Mouse (Mus musculus) cortical plate, adult 2 months (tissue): ENCODE measurements around the gene Ryr1. TPM values are rescaled to one million over a fixed set of nuclear protein-coding genes. Genes with fewer than 3 reads are reported as not detected.
A peak's percentile ranks its signal among the peaks of the same experiment; 100 is the strongest.

ENCODE experiments used
- H3K27ac ChIP-seq: fragments of 200-500 bp; 2 replicates; pipeline ENCODE4 v1.5.1; 2012; ENCODE audit warnings: low read length, control low read depth, inconsistent platforms; ENCODE audit not compliant: insufficient read depth
- H3K4me1 ChIP-seq: fragments of 200-500 bp; 2 replicates; pipeline ENCODE4 v1.6.1; 2011; ENCODE audit warnings: low read length; ENCODE audit not compliant: control insufficient read depth, insufficient read depth
- H3K4me3 ChIP-seq: fragments of 200-500 bp; 2 replicates; pipeline ENCODE4 v1.5.1; 2011; ENCODE audit warnings: mild to moderate bottlenecking, low read length, control low read depth; ENCODE audit not compliant: insufficient read depth
- CTCF ChIP-seq: fragments of 200-500 bp; IDR thresholded peaks from 2 replicates; pipeline ENCODE4 v1.5.1; 2011; ENCODE audit warnings: mild to moderate bottlenecking, control low read depth, low read length; ENCODE audit not compliant: insufficient read depth; ENCODE audit errors: extremely low read depth
- POLR2A ChIP-seq: fragments of 200-500 bp; IDR thresholded peaks from 2 replicates; pipeline ENCODE4 v1.6.1; 2011; ENCODE audit warnings: mild to moderate bottlenecking, low read length, control low read depth; ENCODE audit not compliant: insufficient read depth; ENCODE audit errors: extremely low read depth
- polyA plus RNA-seq: library from polyadenylated mRNA; depleted of rRNA; stranded (reverse); fragments of >200 nt; gene quantifications from 2 replicates; pipeline ENCODE4 v1.2.3, GENCODE M21; 2012

Ryr1 gene
- polyA plus RNA-seq, 1 experiment = 7.7 TPM

DNA sequence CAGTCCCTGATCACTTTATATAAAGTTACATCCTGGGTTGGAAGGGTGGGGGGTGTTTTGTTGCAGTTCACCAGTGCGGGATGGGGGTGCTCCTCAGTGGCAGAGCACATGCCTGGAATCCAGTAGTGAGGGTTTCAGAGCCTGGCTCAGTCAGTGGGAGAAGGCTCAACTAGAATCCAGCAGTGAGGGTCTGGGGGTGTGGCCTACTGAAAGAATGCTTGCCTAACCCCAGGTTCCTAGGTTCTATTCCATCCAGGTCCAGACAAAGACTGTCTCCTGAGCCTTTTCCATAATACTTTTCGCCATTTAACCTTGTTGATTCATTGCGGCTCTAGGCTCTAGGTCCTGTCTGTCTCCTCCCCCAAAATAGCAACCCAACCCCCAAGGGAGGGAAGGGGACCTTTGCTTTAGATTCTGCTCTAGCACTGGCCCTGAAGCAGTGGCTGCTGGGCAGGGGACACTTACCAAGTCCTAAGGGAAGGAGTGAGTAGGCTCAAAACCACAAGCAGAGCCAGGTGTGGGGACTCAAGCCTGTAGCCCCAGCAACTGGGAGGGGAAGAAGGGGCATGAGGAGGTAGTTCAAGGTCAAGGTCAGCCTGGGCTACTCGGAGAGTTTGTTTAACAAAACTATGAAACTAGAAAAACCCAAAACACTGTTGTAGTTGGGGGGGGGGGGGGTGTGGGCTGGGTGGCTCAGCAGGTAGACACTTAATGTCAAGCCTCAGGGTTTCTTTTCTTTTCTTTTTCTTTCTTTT is 158.1 kb downstream of the Ryr1 start:
- no peaks in the 10 kb centered on the region; the same call in 1 of the 2 replicates for H3K4me1 ChIP-seq
- no peak overlapping the region for H3K27ac ChIP-seq
- TF ChIP-seq POLR2A = no peak
- no peak for TF ChIP-seq CTCF
- no peak overlapping the region for H3K4me3 ChIP-seq

DNA sequence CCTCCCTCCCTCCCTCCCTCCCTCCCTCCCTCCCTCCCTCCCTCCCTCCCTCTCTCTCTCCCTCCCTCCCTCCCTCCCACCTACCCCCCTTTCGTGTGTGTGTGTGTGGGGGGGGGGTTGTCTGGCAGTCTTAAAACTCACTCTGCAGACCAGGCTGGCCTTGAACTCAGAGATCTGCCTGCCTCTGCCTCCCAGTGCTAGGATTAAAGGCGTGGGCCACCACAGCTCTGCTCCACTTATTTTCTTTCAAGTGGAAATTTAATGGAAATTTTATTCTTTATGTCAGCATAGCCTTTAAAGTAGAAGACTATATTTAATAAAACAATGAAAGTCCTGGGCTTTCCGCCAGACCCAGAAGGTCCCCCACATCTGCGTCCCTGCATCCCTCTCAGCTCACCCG is 158.8 kb downstream of the Ryr1 start:
- Histone ChIP-seq H3K4me3 (no peak overlapping the region), H3K4me1 (no peaks in the 10 kb centered on the region; the same call in 1 of the 2 replicates), H3K27ac (no peak overlapping the region)
- no peak for TF ChIP-seq CTCF
- no peak for TF ChIP-seq POLR2A

- TF ChIP-seq POLR2A (no peak), CTCF (no peak)
- peaks cover 2% of the 10 kb centered on the region; the same call in 1 of the 2 replicates for H3K4me1 ChIP-seq
- H3K27ac ChIP-seq = no peak overlapping the region
- no peak overlapping the region for H3K4me3 ChIP-seq
Observed at GRCm38 (mm10) chr7:28965346-28965840, 159.6 kb downstream of the Ryr1 start.

DNA sequence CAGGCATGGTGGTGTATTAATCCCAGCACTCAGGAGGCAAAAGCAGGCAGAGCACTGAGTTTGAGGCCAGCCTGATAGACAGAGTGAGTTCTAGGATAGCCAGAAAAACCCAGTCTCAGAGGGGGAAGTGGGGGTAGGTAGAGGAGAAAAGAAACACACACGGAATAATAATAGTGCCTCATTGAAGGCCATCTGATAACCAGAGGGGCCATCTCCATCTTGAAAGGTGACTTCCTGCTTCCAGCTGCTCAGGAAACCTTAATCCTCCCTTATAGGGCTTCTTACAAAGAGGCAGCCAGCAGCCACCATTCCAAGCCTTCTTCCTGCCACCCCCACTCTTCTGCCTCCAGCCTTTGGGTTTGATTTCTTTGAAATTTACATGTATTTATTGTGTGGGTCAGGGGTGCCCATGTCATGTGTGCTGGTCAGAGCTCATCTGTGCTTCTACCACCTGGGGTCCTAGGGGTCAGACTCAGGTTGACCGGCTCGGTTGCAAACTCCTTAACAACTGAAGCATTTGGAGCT is 161.5 kb downstream of the Ryr1 start:
- H3K4me1 ChIP-seq = peaks cover 6% of the 10 kb centered on the region; the same call in 1 of the 2 replicates
- TF ChIP-seq CTCF = no peak
- no peak for TF ChIP-seq POLR2A
- no peak overlapping the region for H3K27ac ChIP-seq
- no peak overlapping the region for H3K4me3 ChIP-seq

GRCm38 (mm10) chr7:28961927-28962670 is 162.9 kb downstream of the Ryr1 start, which contains the start of gene Actn4:
TSS of gene Actn4 (minus strand) at chr7:28962340.
- H3K27ac ChIP-seq = peak within 1 kb of the TSS; percentile 61
- peak within 1 kb of the TSS; percentile 92 for H3K4me3 ChIP-seq
- peaks cover 8% of the 10 kb centered on the region; the same call in 1 of the 2 replicates for H3K4me1 ChIP-seq
- TF ChIP-seq CTCF (no peak), POLR2A (peak; percentile 93)

DNA sequence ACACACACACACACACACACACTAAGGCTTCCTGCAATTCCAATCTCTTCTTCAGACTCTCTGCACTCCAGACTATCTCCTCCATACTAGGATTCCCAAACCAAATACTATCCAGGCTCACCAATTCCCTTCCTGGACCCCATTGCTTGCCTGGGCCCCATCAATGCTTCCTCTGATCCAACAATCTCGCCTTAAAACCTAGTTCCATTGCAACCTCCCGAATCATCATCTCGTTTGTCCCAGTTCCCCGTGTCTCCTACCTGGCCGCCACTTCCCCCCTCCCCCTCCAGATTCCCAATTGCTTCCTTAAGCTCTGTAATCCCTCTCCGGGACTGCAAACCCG is 163.4 kb downstream of the Ryr1 start:
- Histone ChIP-seq H3K27ac (peak overlapping the region; percentile 40), H3K4me1 (peaks cover 8% of the 10 kb centered on the region; the same call in 1 of the 2 replicates), H3K4me3 (peak overlapping the region; percentile 92)
- TF ChIP-seq POLR2A (no peak), CTCF (no peak)

DNA sequence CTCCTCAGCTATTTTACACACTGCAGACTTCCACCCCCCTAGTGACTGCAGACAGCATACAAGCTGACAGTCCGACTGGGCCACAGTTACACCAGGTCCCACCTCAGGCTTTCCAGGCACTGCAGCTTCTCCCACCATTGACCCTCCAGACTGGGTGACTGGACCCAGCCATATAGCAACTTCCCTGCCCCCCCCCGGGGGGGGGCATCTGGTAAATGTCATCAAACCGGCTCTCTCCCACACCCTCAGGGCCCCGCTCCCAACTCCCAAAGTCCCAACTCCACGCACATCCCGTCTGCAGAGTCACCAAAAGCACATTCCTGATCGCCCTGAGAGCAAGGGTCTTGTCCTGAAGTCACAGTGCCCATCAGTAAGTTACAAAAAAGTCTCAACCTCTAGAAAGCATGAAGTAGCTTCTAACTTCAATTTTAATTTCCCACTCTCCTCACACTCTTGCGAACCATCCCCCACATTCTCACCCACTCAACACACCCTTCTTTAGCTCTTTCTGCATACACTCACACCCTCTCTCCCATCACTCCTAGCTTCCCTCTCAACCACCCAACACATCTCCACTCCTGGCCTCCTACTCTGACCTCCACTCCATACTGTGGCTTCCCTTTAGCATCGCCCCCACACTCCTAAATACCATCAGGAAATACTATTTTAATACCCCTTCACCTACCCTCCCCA is 164.5 kb downstream of the Ryr1 start:
- H3K4me1 ChIP-seq = peaks cover 8% of the 10 kb centered on the region; the same call in 1 of the 2 replicates
- TF ChIP-seq POLR2A (no peak), CTCF (no peak)
- peak overlapping the region; percentile 92 for H3K4me3 ChIP-seq
- peak overlapping the region; percentile 40; the same call in 1 of the 2 replicates for H3K27ac ChIP-seq

GRCm38 (mm10) chr7:28959505-28960045 is 165.4 kb downstream of the Ryr1 start:
- peaks cover 10% of the 10 kb centered on the region; the same call in 1 of the 2 replicates for H3K4me1 ChIP-seq
- peak overlapping the region; percentile 92 for H3K4me3 ChIP-seq
- TF ChIP-seq POLR2A (no peak), CTCF (no peak)
- H3K27ac ChIP-seq = no peak overlapping the region
